Mouse (Mus musculus): Measurements from ENCODE around the gene Rrp36. TPM values are rescaled to one million over a fixed set of nuclear protein-coding genes. Genes with fewer than 3 reads are reported as not detected.

Rrp36 gene
- total RNA-seq, 2 experiments from 2014 or later, result 7.9 to 12.6 TPM

DNA sequence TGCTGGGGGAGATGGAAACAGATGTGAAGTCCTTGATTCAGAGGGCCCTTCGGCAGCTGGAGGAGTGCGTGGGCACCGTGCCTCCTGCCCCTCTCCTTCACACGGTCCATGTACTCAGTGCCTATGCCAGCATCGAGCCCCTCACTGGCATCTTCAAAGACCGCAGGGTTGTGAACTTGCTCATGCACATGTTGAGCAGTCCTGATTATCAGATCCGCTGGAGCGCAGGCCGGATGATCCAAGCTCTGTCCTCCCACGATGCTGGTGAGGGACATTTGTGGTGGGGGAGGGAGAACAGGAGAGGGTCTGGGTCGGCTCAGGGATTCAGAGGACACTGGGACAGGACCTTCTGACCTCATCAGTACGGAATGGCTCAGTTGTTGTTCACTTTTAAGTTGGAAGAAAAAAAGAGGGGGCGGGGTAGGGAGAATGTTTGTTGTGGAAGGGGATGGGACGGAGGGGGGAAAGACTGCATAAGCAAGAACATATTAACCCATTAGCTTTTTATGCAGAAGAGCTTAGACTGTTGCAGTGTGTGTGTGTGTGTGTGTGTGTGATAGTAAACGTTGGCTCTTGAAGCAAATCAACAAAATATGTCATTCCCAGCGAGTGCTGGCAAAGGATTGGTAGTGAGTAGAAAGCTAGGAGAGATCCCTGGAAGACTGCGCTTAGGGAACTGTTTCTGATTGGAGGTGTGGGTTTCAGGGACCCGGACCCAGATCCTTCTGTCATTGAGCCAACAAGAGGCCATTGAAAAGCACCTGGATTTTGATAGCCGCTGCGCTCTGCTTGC lies 22.2 kb downstream of the Rrp36 start:
- no peak for DNase-seq
- no peak for TF ChIP-seq CTCF (IDR thresholded peaks at IDR 0.05)
- Histone ChIP-seq H3K27ac (peak overlapping the region; percentile 91; the same call in 1 of the 2 replicates), H3K4me3 (peak overlapping the region; percentile 95)
- intact Hi-C loops (cut with DNase I), result no loop called here

GRCm38 (mm10) chr17:46651292-46651691 lies 22.9 kb downstream of the Rrp36 start:
- TF ChIP-seq CTCF (IDR thresholded peaks at IDR 0.05), result no peak

DNA sequence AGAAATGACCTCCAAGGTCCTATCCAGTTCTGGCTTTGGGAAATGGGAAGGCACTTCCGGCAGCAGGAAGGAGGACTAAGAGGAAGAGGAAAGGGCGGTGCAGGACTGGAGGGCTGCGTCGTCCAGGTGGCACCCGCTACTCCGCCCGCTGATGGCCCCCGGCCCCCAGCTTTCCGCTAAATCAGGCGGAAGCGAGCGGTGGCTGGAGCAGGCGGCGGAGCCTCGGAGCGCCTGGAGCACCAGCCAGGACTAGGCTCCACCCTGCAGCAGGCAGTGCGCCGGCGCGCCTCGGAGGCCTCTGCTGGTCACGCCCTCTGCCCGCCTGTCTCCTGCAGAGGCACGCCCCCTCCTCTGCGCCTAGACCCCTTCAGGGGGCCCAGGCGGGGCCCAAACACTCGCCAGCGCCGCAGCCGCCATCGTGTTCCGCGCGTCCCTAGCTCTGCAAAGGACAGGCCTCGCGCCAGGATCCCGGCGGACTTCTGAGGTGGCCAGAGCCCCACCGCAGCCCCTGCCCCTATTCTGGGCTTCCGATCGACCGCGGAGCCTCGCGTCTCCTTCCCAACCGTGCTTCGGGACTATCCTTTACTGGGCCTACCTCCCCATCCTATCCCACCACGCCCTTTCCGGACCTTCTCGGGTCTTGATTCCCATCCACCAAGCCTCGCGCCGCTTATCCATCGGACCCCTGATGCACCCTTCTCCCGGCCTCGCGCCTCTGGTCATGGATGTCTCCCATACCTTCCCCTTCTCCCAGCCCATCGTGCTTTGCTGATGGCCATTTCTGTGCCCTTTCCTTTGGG lies 23.7 kb downstream of the Rrp36 start, which contains the start of gene Cul7:
Gene Cul7, plus strand, starts transcription at position 106 of the 800 bp plus-strand sequence.
- Histone ChIP-seq H3K4me3 (peak within 1 kb of the TSS; percentile 95), H3K27ac (peak within 1 kb of the TSS; percentile 91)
- DNase-seq, result peak; percentile 95
- intact Hi-C loops (cut with DNase I), result no loop called here
- no peak for TF ChIP-seq CTCF (IDR thresholded peaks at IDR 0.05)

More at GRCm38 (mm10) chr17:46651292-46651691, 22.9 kb downstream of the Rrp36 start:
- Histone ChIP-seq H3K27ac (peak overlapping the region; percentile 91), H3K4me3 (peak overlapping the region; percentile 95)
- no peak for DNase-seq
- intact Hi-C loops (cut with DNase I), result no loop called here

GRCm38 (mm10) chr17:46649811-46650210 lies 24.3 kb downstream of the Rrp36 start:
- Histone ChIP-seq H3K4me3 (peak overlapping the region; percentile 95), H3K27ac (peak overlapping the region; percentile 91)
- no peak for TF ChIP-seq CTCF (IDR thresholded peaks at IDR 0.05)
- no peak for DNase-seq
- intact Hi-C loops (cut with DNase I), result loop anchor here (5.0 kb wide), 1 partner anchor 98 kb away; no protein-coding TSS in a partner anchor

- no peak overlapping the region for H3K27ac ChIP-seq
- DNase-seq, result no peak
- no peak for TF ChIP-seq CTCF (IDR thresholded peaks at IDR 0.05)
- no peak overlapping the region for H3K4me3 ChIP-seq
- intact Hi-C loops (cut with DNase I), result loop anchor here (5.0 kb wide), 1 partner anchor 96 kb away; no protein-coding TSS in a partner anchor
Measured at GRCm38 (mm10) chr17:46648436-46648835, 25.7 kb downstream of the Rrp36 start.

DNA sequence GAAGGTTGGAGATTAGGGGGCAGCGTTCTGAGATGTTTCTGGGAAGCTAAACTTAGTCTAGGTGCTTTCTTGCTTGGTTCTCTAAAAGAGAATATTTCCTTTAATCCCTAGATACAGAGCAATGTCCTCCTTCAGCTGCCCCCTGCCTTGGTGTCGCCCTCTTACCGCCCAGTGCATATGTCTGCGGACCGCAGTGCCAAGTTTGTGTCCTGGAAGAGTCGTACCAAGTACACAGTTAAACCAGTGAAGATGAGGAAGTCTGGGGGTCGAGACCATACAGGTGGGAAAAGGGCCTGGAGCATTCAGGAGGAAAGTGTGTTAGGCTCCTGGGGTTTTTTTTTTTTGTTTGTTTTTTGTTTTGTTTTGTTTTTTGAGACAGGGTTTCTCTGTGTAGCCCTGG lies 26.9 kb downstream of the Rrp36 start:
- no peak overlapping the region for H3K27ac ChIP-seq
- no peak for TF ChIP-seq CTCF (IDR thresholded peaks at IDR 0.05)
- peak overlapping the region; percentile 80 for H3K4me3 ChIP-seq
- intact Hi-C loops (cut with DNase I), result loop anchor here (2.0 to 5.0 kb wide), 2 partner anchors 34 to 95 kb away; partner anchors contain the start of gene Klhdc3
- no peak for DNase-seq

DNA sequence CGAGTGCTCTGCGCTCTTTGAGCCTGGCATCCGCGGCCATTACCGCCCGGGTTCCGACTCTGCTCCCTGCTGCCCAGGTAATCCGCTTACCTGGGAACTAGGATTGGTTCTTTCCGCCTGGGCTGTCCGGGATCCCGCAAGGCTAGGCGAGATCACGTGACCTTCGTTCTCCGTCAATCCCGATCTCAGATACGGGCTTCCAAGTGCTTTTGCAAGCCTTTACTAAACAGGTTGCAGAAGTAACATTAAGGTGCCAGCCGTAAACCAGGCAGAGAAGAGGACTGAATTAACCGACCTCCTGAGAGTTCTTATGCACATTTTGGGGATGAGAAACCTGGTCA lies 27.9 kb downstream of the Rrp36 start:
- intact Hi-C loops (cut with DNase I), result loop anchor here (2.0 to 5.0 kb wide), 2 partner anchors 35 to 94 kb away; partner anchors contain the start of gene Klhdc3
- peak overlapping the region; percentile 99 for H3K27ac ChIP-seq
- DNase-seq, result no peak
- H3K4me3 ChIP-seq, result peak overlapping the region; percentile 80
- TF ChIP-seq CTCF (IDR thresholded peaks at IDR 0.05), result no peak

GRCm38 (mm10) chr17:46645561-46646321 lies 28.4 kb downstream of the Rrp36 start, which contains the start of the genes Klc4 and Mrpl2:
Klc4 (minus strand) TSS chr17:46646022.
Mrpl2 (plus strand) TSS chr17:46646229.
- TF ChIP-seq CTCF (IDR thresholded peaks at IDR 0.05), result no peak
- DNase-seq, result peak; percentile 98
- Histone ChIP-seq H3K4me3 (peak within 1 kb of the TSS; percentile 80), H3K27ac (peak within 1 kb of the TSS; percentile 99)
- intact Hi-C loops (cut with DNase I), result loop anchor here (2.0 to 5.0 kb wide), 3 partner anchors 35 to 93 kb away; partner anchors contain the start of gene Klhdc3

- Histone ChIP-seq H3K27ac (peak overlapping the region; percentile 99), H3K4me3 (peak overlapping the region; percentile 80)
- intact Hi-C loops (cut with DNase I), result loop anchor here (2.0 to 5.0 kb wide), 2 partner anchors 68 to 93 kb away; no protein-coding TSS in a partner anchor
- TF ChIP-seq CTCF (IDR thresholded peaks at IDR 0.05), result no peak
- peak; percentile 68 for DNase-seq
Measured at GRCm38 (mm10) chr17:46644916-46645475, 29.2 kb downstream of the Rrp36 start.

GRCm38 (mm10) chr17:46644152-46644805 lies 29.9 kb downstream of the Rrp36 start:
- H3K4me3 ChIP-seq, result peak overlapping the region; percentile 80
- peak overlapping the region; percentile 99 for H3K27ac ChIP-seq
- no peak for DNase-seq
- TF ChIP-seq CTCF (IDR thresholded peaks at IDR 0.05), result no peak
- intact Hi-C loops (cut with DNase I), result loop anchor here (2.0 kb wide), 1 partner anchor 69 kb away; no protein-coding TSS in a partner anchor

DNA sequence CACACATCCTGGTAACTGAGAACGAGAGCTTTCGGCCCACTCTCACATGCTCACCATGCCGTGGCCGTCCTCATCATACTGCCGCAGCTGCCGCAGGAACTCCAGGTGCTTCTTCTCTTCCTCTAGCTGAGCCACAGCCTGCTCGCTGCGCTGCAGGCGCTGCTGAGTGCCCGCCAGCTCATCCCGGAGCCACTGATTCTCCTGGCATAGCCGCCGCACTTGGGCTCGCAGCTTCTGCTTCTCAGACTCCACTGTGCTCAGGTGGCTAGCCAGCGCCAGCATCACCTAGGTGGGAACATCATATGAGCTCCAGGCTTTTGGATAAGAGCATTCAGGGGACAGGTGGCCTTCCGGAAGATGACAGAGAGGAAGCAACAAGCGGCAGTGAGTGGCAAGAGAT lies 32.1 kb downstream of the Rrp36 start:
- no peak overlapping the region for H3K4me3 ChIP-seq
- TF ChIP-seq CTCF (IDR thresholded peaks at IDR 0.05), result no peak
- H3K27ac ChIP-seq, result no peak overlapping the region
- intact Hi-C loops (cut with DNase I), result no loop called here
- no peak for DNase-seq

Data from gastrocnemius, adult 2 months (tissue).